Mouse (Mus musculus): ENCODE measurements around the gene Ttc27. TPM values are rescaled to one million over a fixed set of nuclear protein-coding genes. Genes with fewer than 3 reads are reported as not detected.
"Not testable (repeated sequence)": the region's sequence is repeated elsewhere in the genome, so short reads cannot be mapped to it uniquely, and the experiment has no call there.

Ttc27 gene
- 31.2 and 31.5 TPM in 2 replicates for polyA plus RNA-seq (2016; fragmentation: Nextera tagmentation; extraction: Ambion mirVana)

- peak within 1 kb of the TSS; percentile 80 for H3K27ac ChIP-seq
- H3K4me3 ChIP-seq: peak within 1 kb of the TSS; percentile 71
- peaks cover 22% of the 10 kb centered on the region for H3K36me3 ChIP-seq
- H3K4me1 ChIP-seq: peaks cover 11% of the 10 kb centered on the region
- peak; percentile 97 for DNase-seq (ENCODE audit: low spot score)
- no peaks in the 10 kb centered on the region for H3K9me3 ChIP-seq (replicated peaks)
- H3K27me3 ChIP-seq (ENCODE audit: low read depth, poor library complexity, severe bottlenecking): no peaks in the 10 kb centered on the region
- WGBS: 1% methylated on average over 31 of the region's 31 CpGs
Measured at GRCm38 (mm10) chr17:74717618-74718151, at the start of gene Ttc27. Gene Ttc27 (plus strand): TSS chr17:74717732.

GRCm38 (mm10) chr17:74668010-74668409 lies 49.5 kb upstream of the Ttc27 start:
- DNase-seq (ENCODE audit: low spot score): no peak
- Histone ChIP-seq H3K4me3 (no peak overlapping the region), H3K27ac (no peak overlapping the region), H3K4me1 (no peaks in the 10 kb centered on the region), H3K36me3 (peaks cover 91% of the 10 kb centered on the region), H3K27me3 (ENCODE audit: low read depth, poor library complexity, severe bottlenecking) (no peaks in the 10 kb centered on the region), H3K9me3 (replicated peaks) (no peaks in the 10 kb centered on the region)
- 40% methylated on average over 1 of the region's 1 CpGs for WGBS

- WGBS: 93% methylated on average over 13 of the region's 13 CpGs
- H3K36me3 ChIP-seq: peaks cover 86% of the 10 kb centered on the region
- H3K9me3 ChIP-seq (replicated peaks): no peaks in the 10 kb centered on the region
- H3K4me1 ChIP-seq: no peaks in the 10 kb centered on the region
- no peak overlapping the region for H3K27ac ChIP-seq
- DNase-seq (ENCODE audit: low spot score): no peak
- H3K27me3 ChIP-seq (ENCODE audit: low read depth, poor library complexity, severe bottlenecking): no peaks in the 10 kb centered on the region
- no peak overlapping the region for H3K4me3 ChIP-seq
Measured at GRCm38 (mm10) chr17:74670031-74670430, 47.5 kb upstream of the Ttc27 start.

GRCm38 (mm10) chr17:74672446-74672845 lies 45.1 kb upstream of the Ttc27 start:
- Histone ChIP-seq H3K27me3 (ENCODE audit: low read depth, poor library complexity, severe bottlenecking) (no peaks in the 10 kb centered on the region), H3K36me3 (peaks cover 91% of the 10 kb centered on the region), H3K9me3 (replicated peaks) (no peaks in the 10 kb centered on the region), H3K4me1 (no peaks in the 10 kb centered on the region), H3K4me3 (no peak overlapping the region), H3K27ac (no peak overlapping the region)
- WGBS: 83% methylated on average over 4 of the region's 4 CpGs
- DNase-seq (ENCODE audit: low spot score): no peak

- no peak overlapping the region for H3K4me3 ChIP-seq
- H3K36me3 ChIP-seq: peaks cover 91% of the 10 kb centered on the region
- no peaks in the 10 kb centered on the region for H3K4me1 ChIP-seq
- DNase-seq (ENCODE audit: low spot score): no peak
- no peaks in the 10 kb centered on the region for H3K27me3 ChIP-seq (ENCODE audit: low read depth, poor library complexity, severe bottlenecking)
- H3K9me3 ChIP-seq (replicated peaks): no peaks in the 10 kb centered on the region
- H3K27ac ChIP-seq: no peak overlapping the region
Measured at GRCm38 (mm10) chr17:74673251-74673650, 44.3 kb upstream of the Ttc27 start.

- Histone ChIP-seq H3K36me3 (peaks cover 87% of the 10 kb centered on the region), H3K27me3 (ENCODE audit: low read depth, poor library complexity, severe bottlenecking) (no peaks in the 10 kb centered on the region), H3K27ac (no peak overlapping the region), H3K4me3 (no peak overlapping the region), H3K9me3 (replicated peaks) (no peaks in the 10 kb centered on the region), H3K4me1 (no peaks in the 10 kb centered on the region)
- 91% methylated on average over 8 of the region's 8 CpGs for WGBS
- no peak for DNase-seq (ENCODE audit: low spot score)
Measured at GRCm38 (mm10) chr17:74678061-74678460, 39.5 kb upstream of the Ttc27 start.

- H3K27me3 ChIP-seq (ENCODE audit: low read depth, poor library complexity, severe bottlenecking): no peaks in the 10 kb centered on the region
- H3K9me3 ChIP-seq (replicated peaks): no peaks in the 10 kb centered on the region
- H3K36me3 ChIP-seq: peaks cover 66% of the 10 kb centered on the region
- DNase-seq (ENCODE audit: low spot score): no peak
- H3K27ac ChIP-seq: no peak overlapping the region
- 89% methylated on average over 3 of the region's 3 CpGs for WGBS
- no peaks in the 10 kb centered on the region for H3K4me1 ChIP-seq
- H3K4me3 ChIP-seq: no peak overlapping the region
Measured at GRCm38 (mm10) chr17:74684927-74685326, 32.6 kb upstream of the Ttc27 start.

GRCm38 (mm10) chr17:74688555-74688954 lies 29.0 kb upstream of the Ttc27 start:
- DNase-seq (ENCODE audit: low spot score): no peak
- no peaks in the 10 kb centered on the region for H3K9me3 ChIP-seq (replicated peaks)
- peaks cover 69% of the 10 kb centered on the region for H3K36me3 ChIP-seq
- 98% methylated on average over 2 of the region's 2 CpGs for WGBS
- H3K4me1 ChIP-seq: no peaks in the 10 kb centered on the region
- H3K27ac ChIP-seq: no peak overlapping the region
- no peak overlapping the region for H3K4me3 ChIP-seq
- no peaks in the 10 kb centered on the region for H3K27me3 ChIP-seq (ENCODE audit: low read depth, poor library complexity, severe bottlenecking)

GRCm38 (mm10) chr17:74689406-74689805 lies 28.1 kb upstream of the Ttc27 start:
- Histone ChIP-seq H3K9me3 (replicated peaks) (no peaks in the 10 kb centered on the region), H3K36me3 (peaks cover 70% of the 10 kb centered on the region), H3K27me3 (ENCODE audit: low read depth, poor library complexity, severe bottlenecking) (no peaks in the 10 kb centered on the region), H3K4me1 (no peaks in the 10 kb centered on the region), H3K4me3 (no peak overlapping the region), H3K27ac (no peak overlapping the region)
- DNase-seq (ENCODE audit: low spot score): no peak
- WGBS: 93% methylated on average over 4 of the region's 4 CpGs

- not testable (repeated sequence) for H3K9me3 ChIP-seq (replicated peaks); H3K27ac ChIP-seq; H3K27me3 ChIP-seq (ENCODE audit: low read depth, poor library complexity, severe bottlenecking); H3K4me1 ChIP-seq; H3K4me3 ChIP-seq; DNase-seq (ENCODE audit: low spot score)
- H3K36me3 ChIP-seq: peaks cover 80% of the 10 kb centered on the region
- 94% methylated on average over 2 of the region's 2 CpGs for WGBS
Measured at GRCm38 (mm10) chr17:74701661-74702060, 15.9 kb upstream of the Ttc27 start.

- H3K36me3 ChIP-seq: peaks cover 42% of the 10 kb centered on the region
- H3K4me1 ChIP-seq: no peaks in the 10 kb centered on the region
- DNase-seq (ENCODE audit: low spot score): no peak
- 85% methylated on average over 5 of the region's 5 CpGs for WGBS
- no peaks in the 10 kb centered on the region for H3K9me3 ChIP-seq (replicated peaks)
- no peak overlapping the region for H3K4me3 ChIP-seq
- no peaks in the 10 kb centered on the region for H3K27me3 ChIP-seq (ENCODE audit: low read depth, poor library complexity, severe bottlenecking)
- H3K27ac ChIP-seq: no peak overlapping the region
Measured at GRCm38 (mm10) chr17:74705480-74705879, 12.1 kb upstream of the Ttc27 start.

GRCm38 (mm10) chr17:74706593-74706992 lies 10.9 kb upstream of the Ttc27 start:
- Histone ChIP-seq H3K4me3 (no peak overlapping the region), H3K27ac (no peak overlapping the region), H3K36me3 (peaks cover 31% of the 10 kb centered on the region), H3K4me1 (peaks cover under 1% of the 10 kb centered on the region; the same call in 1 of the 2 replicates), H3K27me3 (ENCODE audit: low read depth, poor library complexity, severe bottlenecking) (no peaks in the 10 kb centered on the region), H3K9me3 (replicated peaks) (no peaks in the 10 kb centered on the region)
- DNase-seq (ENCODE audit: low spot score): no peak

GRCm38 (mm10) chr17:74707637-74708152 lies 9.8 kb upstream of the Ttc27 start:
- DNase-seq (ENCODE audit: low spot score): no peak
- Histone ChIP-seq H3K27me3 (ENCODE audit: low read depth, poor library complexity, severe bottlenecking) (no peaks in the 10 kb centered on the region), H3K36me3 (peaks cover 22% of the 10 kb centered on the region), H3K27ac (no peak overlapping the region), H3K4me1 (peaks cover 5% of the 10 kb centered on the region; the same call in 1 of the 2 replicates), H3K4me3 (no peak overlapping the region), H3K9me3 (replicated peaks) (no peaks in the 10 kb centered on the region)
- WGBS: 85% methylated on average over 7 of the region's 7 CpGs

GRCm38 (mm10) chr17:74710731-74711130 lies 6.8 kb upstream of the Ttc27 start:
- no peaks in the 10 kb centered on the region for H3K36me3 ChIP-seq
- WGBS: 79% methylated on average over 4 of the region's 4 CpGs
- H3K9me3 ChIP-seq (replicated peaks): no peaks in the 10 kb centered on the region
- H3K27me3 ChIP-seq (ENCODE audit: low read depth, poor library complexity, severe bottlenecking): no peaks in the 10 kb centered on the region
- DNase-seq (ENCODE audit: low spot score): no peak
- peaks cover 5% of the 10 kb centered on the region; the same call in 1 of the 2 replicates for H3K4me1 ChIP-seq
- H3K4me3 ChIP-seq: no peak overlapping the region
- H3K27ac ChIP-seq: no peak overlapping the region
